Mouse (Mus musculus): Measurements from ENCODE around the gene Wdr81. TPM values are rescaled to one million over a fixed set of nuclear protein-coding genes. Genes with fewer than 3 reads are reported as not detected.

Wdr81 gene
- polyA plus RNA-seq, 1 experiment = 16.2 TPM

- no peak for DNase-seq (ENCODE audit: low read depth)
Observed at GRCm38 (mm10) chr11:75399411-75399841, 55.1 kb downstream of the Wdr81 start.

- DNase-seq (ENCODE audit: low read depth) = no peak
Observed at GRCm38 (mm10) chr11:75397452-75397851, 57.1 kb downstream of the Wdr81 start.

GRCm38 (mm10) chr11:75395611-75396010 lies 58.9 kb downstream of the Wdr81 start:
- DNase-seq (ENCODE audit: low read depth) = no peak

Other genes with a start within 250 kb of the Wdr81 start
- 17.9 and 21.6 TPM in 2 replicates for gene Rpa1, start 106.4 kb downstream of the Wdr81 start, polyA plus RNA-seq (2012; rRNA removed)
- 5.1 TPM in 2 replicates for gene Smyd4, start 106.3 kb downstream of the Wdr81 start, polyA plus RNA-seq (2012; rRNA removed)
- 260 and 334 TPM in 2 replicates for gene Serpinf1, start 32.0 kb downstream of the Wdr81 start, polyA plus RNA-seq (2012; rRNA removed)
- gene Serpinf2, start 15.1 kb downstream of the Wdr81 start, polyA plus RNA-seq (2012; rRNA removed) = 93.7 and 148 TPM in 2 replicates
- gene Tlcd2, start 7.0 kb upstream of the Wdr81 start, polyA plus RNA-seq (2012; rRNA removed) = 24.0 and 48.2 TPM in 2 replicates
- gene Prpf8, start 32.1 kb upstream of the Wdr81 start, polyA plus RNA-seq (2012; rRNA removed) = 83.6 and 93.7 TPM in 2 replicates
- 6.5 and 7.1 TPM in 2 replicates for gene Rilp, start 55.4 kb upstream of the Wdr81 start, polyA plus RNA-seq (2012; rRNA removed)
- gene Scarf1, start 58.8 kb upstream of the Wdr81 start, polyA plus RNA-seq (2012; rRNA removed) = 9.9 and 14.5 TPM in 2 replicates
- 18.5 and 23.8 TPM in 2 replicates for gene Slc43a2, start 77.0 kb upstream of the Wdr81 start, polyA plus RNA-seq (2012; rRNA removed)
- gene Pitpna, start 133.4 kb upstream of the Wdr81 start, polyA plus RNA-seq (2012; rRNA removed) = 45.9 and 48.4 TPM in 2 replicates
- gene Inpp5k, start 176.3 kb upstream of the Wdr81 start, polyA plus RNA-seq (2012; rRNA removed) = 55.2 and 63.6 TPM in 2 replicates
- 125 and 152 TPM in 2 replicates for gene Myo1c, start 195.8 kb upstream of the Wdr81 start, polyA plus RNA-seq (2012; rRNA removed)
- 43.0 and 44.3 TPM in 2 replicates for gene Crk, start 224.5 kb upstream of the Wdr81 start, polyA plus RNA-seq (2012; rRNA removed)

Data from gonadal fat pad, adult 2 months (tissue).